Mouse (Mus musculus) thymus, adult 2 months (tissue): ENCODE data around the gene AU022252.

ENCODE experiments used
- CTCF ChIP-seq: fragments of 200-500 bp; IDR thresholded peaks from 2 replicates; pipeline ENCODE4 v1.5.1; 2012; ENCODE audit warnings: mild to moderate bottlenecking, control low read depth, low read length, moderate library complexity, borderline replicate concordance; ENCODE audit not compliant: control insufficient read depth, poor library complexity, insufficient read depth; ENCODE audit errors: extremely low read depth
- POLR2A ChIP-seq: fragments of 200-500 bp; IDR thresholded peaks from 2 replicates; pipeline ENCODE4 v1.6.1; 2012; ENCODE audit warnings: mild to moderate bottlenecking, low read length, control low read depth, moderate library complexity; ENCODE audit not compliant: control insufficient read depth, poor library complexity, insufficient read depth; ENCODE audit errors: extremely low read depth

GRCm38 (mm10) chr4:119188060-119188785 is 44.3 kb downstream of the AU022252 start:
- TF ChIP-seq POLR2A (no peak), CTCF (no peak)
